ENCODE assay signal across 8 mouse cellular contexts in the genomic region with DNA sequence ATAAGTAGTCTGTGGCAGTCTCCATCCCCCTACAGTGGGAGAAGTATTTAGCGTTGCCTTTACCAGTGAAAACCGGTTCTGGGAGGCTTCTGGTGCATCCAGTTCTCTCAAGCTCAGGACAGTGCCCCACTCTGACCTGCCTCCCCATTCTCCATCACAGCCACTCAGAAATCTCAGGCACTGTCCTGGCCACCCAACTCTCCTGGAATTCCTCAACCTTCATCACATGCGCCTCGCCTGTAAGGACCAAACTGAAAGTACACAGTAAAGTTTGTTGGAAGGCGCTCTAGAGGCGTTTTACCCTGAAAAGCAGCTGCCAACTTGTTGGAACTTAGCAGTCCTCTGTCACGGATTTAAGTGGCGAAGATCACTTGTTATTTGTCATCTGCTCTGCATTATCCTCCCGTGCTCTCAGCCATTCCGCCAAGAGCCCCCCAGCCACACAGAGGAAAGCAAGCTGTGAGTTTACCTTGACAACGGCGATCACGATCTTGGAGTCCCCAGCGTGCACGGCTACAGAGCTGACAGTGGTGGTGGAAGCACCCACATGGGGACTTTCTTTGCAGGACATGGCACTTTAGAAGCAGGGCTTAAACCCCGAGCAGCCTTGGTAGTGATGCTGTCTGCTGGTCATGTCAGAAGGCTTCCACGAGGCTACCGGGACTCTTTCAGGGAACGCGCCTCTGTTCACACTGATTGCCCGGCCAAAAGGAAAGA. TPM values are rescaled to one million over a fixed set of nuclear protein-coding genes. Genes with fewer than 3 reads are reported as not detected.
DNase-seq lines count a peak whose midpoint lies in the region; ATAC-seq and TF ChIP-seq lines count a peak whose summit lies in the region.

No protein-coding gene starts in this region.

- no peak for TF ChIP-seq EP300 in MEL (IDR thresholded peaks at IDR 0.05; ENCODE audit: low read depth in 1 of 2, low read length in 2 of 2)

- H3K4me1 ChIP-seq in MEL (ENCODE audit: control insufficient read depth in 1 of 2, insufficient read depth in 2 of 2, low read length in 2 of 2): no peaks in the 10 kb centered on the region
- peaks cover 38% of the 10 kb centered on the region for H3K4me1 ChIP-seq in liver, embryonic 13.5 days (replicated peaks)

- ATAC-seq in common myeloid progenitor, adult 5-6 weeks (replicated peaks; ENCODE audit: low read depth, poor library complexity, severe bottlenecking): peak; percentile 69
- peak; percentile 68 for ATAC-seq in liver, embryonic 13.5 days (ENCODE audit: low read depth)
- ATAC-seq in monocyte, adult 5-6 weeks (replicated peaks; ENCODE audit: insufficient number of reproducible peaks, low FRiP score, low TSS enrichment, poor library complexity, severe bottlenecking): 0 out of 2 replicates have a peak, but pooled peaks have one; percentile 13

- no peak for TF ChIP-seq RAD21 in MEL (IDR thresholded peaks at IDR 0.05; ENCODE audit: low read depth, low read length)

- H3K36me3 ChIP-seq in MEL (ENCODE audit: control insufficient read depth in 1 of 2, insufficient read depth in 2 of 2, low read length in 2 of 2): no peaks in the 10 kb centered on the region
- no peaks in the 10 kb centered on the region for H3K36me3 ChIP-seq in liver, embryonic 13.5 days

- TF ChIP-seq CTCF in MEL (IDR thresholded peaks at IDR 0.05 in 2 of 3, conservative IDR thresholded peaks at IDR 0.05 in 1 of 3; ENCODE audit: control insufficient read depth in 1 of 3, insufficient read depth in 1 of 3, low read depth in 2 of 3, low read length in 3 of 3, poor library complexity in 1 of 3, severe bottlenecking in 1 of 3): no peak

- TF ChIP-seq POLR2A in MEL (IDR thresholded peaks at IDR 0.05; ENCODE audit: control insufficient read depth in 1 of 2, insufficient read depth in 1 of 2, low read depth in 1 of 2, low read length in 2 of 2, poor library complexity in 1 of 2): no peak

- peak overlapping the region; percentile 58 to 61 for H3K4me3 ChIP-seq in MEL (ENCODE audit: control insufficient read depth in 1 of 2, insufficient read depth in 1 of 2, low read depth in 2 of 2, low read length in 2 of 2)
- H3K4me3 ChIP-seq in liver, embryonic 13.5 days (replicated peaks): peak overlapping the region; percentile 62

- no peak overlapping the region for H3K27ac ChIP-seq in MEL (ENCODE audit: control insufficient read depth, low read depth, low read length)
- no peak overlapping the region for H3K27ac ChIP-seq in liver, embryonic 13.5 days

- DNase-seq in MEL (ENCODE audit: low read depth, low spot score): peak; percentile 49
- DNase-seq in gastrocnemius, postnatal 25 days: peak; percentile 54
- peak; percentile 44 for DNase-seq in induced T-regulatory cell, adult 2 months (ENCODE audit: low read depth)
- DNase-seq in liver, embryonic 13.5 days: no peak
- DNase-seq in thymus, postnatal 25 days: peak; percentile 43
- no peak for DNase-seq in left cerebral cortex, adult 18-20 months (ENCODE audit: low spot score in 2 of 2)

- H3K9me3 ChIP-seq in MEL (replicated peaks; ENCODE audit: insufficient read depth, low read length): no peaks in the 10 kb centered on the region
- H3K9me3 ChIP-seq in liver, embryonic 13.5 days (replicated peaks): no peaks in the 10 kb centered on the region

- WGBS in liver, embryonic 13.5 days (ENCODE audit: insufficient replicate concordance): 3% methylated on average over 21 of the region's 21 CpGs

- peak overlapping the region; percentile 44 for H3K9ac ChIP-seq in MEL (ENCODE audit: control insufficient read depth, low read depth, low read length, poor library complexity, severe bottlenecking)
- H3K9ac ChIP-seq in liver, embryonic 13.5 days: peak overlapping the region; percentile 67

- no peaks in the 10 kb centered on the region for H3K27me3 ChIP-seq in MEL (ENCODE audit: control insufficient read depth in 1 of 2, insufficient read depth in 2 of 2, low read length in 2 of 2)
- H3K27me3 ChIP-seq in liver, embryonic 13.5 days: 0 out of 2 replicates have a peak, but pooled peaks cover 4% of the 10 kb centered on the region

- peak overlapping the region; percentile 81 for H3K4me2 ChIP-seq in liver, embryonic 13.5 days

- no peaks in the 10 kb centered on the region for H3K79me2 ChIP-seq in MEL (ENCODE audit: control insufficient read depth, insufficient read depth, low read length, poor library complexity)

TF ChIP-seq in MEL, 35 proteins besides CTCF, POLR2A, EP300 and RAD21:
- TF ChIP-seq SIN3A (IDR thresholded peaks at IDR 0.05; ENCODE audit: low read length) (peak; percentile 30; the same call in 1 of the 2 replicates), CHD2 (IDR thresholded peaks at IDR 0.05; ENCODE audit: low read length) (no peak), RCOR1 (IDR thresholded peaks at IDR 0.05; ENCODE audit: low read depth, low read length) (no peak), MAZ (IDR thresholded peaks at IDR 0.05; ENCODE audit: low read depth, low read length) (peak; percentile 46; the same call in 1 of the 2 replicates), MAX (IDR thresholded peaks at IDR 0.05; ENCODE audit: low read length) (0 out of 2 replicates have a peak, but pooled peaks have one; percentile 22), E2F4 (IDR thresholded peaks at IDR 0.05; ENCODE audit: borderline replicate concordance, low read depth, low read length) (no peak)

RNA-seq across cellular contexts. Expression of gene Ccdc141, which starts 0.4 kb away (rescaled TPM):
- 0.52 and 0.54 TPM in 2 replicates for total RNA-seq in MEL (2012; rRNA removed)
- polyA plus RNA-seq in MEL (2012; ENCODE audit: insufficient read depth in 1 of 2, insufficient read length in 2 of 2, low read depth in 1 of 2, low replicate concordance in 2 of 2, missing spikeins in 1 of 2): 1 to 10 TPM in 1 of 2 experiments, not detected in 1; 1.1 TPM
- total RNA-seq in common myeloid progenitor, adult 5-6 weeks (2017): 3.3 and 3.5 TPM in 2 replicates
- 10 to 100 TPM; 10.7 to 14.5 TPM for total RNA-seq in gastrocnemius, postnatal 25 days (2021)
- polyA plus RNA-seq in liver, embryonic 13.5 days (2015; fragmentation: Nextera tagmentation; extraction: Ambion mirVana): 1.0 and 1.1 TPM in 2 replicates
- 0.39 TPM in 1 of 3 replicates, not detected in the others for total RNA-seq in monocyte, adult 5-6 weeks (2017)
- total RNA-seq in left cerebral cortex, adult 18-20 months (2021): 10 to 100 TPM; 18.4 to 21.2 TPM

Comparison
In these comparisons a context has a peak if more than half of its experiments do, and no peak if none do; other contexts are left out.
1. DNase-seq: peak in MEL (single experiment), gastrocnemius, postnatal 25 days (single experiment), induced T-regulatory cell, adult 2 months (single experiment) and thymus, postnatal 25 days (single experiment); none in liver, embryonic 13.5 days (single experiment) and left cerebral cortex, adult 18-20 months (0 of 2).
2. ATAC-seq: peak in every context shown above with its lines; median percentile 69 in common myeloid progenitor, adult 5-6 weeks; 68 in liver, embryonic 13.5 days; 13 in monocyte, adult 5-6 weeks.